Mouse (Mus musculus) neural tube, embryonic 12.5 days (tissue): ENCODE results near the gene Cep78. TPM values are rescaled to one million over a fixed set of nuclear protein-coding genes. Genes with fewer than 3 reads are reported as not detected.

ENCODE experiments used
- ATAC-seq: fragments of 200-750 bp; cut with Nextera tagmentation; 2 replicates; pipeline ENCODE4 v1.8.0; 2017; ENCODE audit warnings: low read depth, mild to moderate bottlenecking, moderate TSS enrichment, moderate library complexity; ENCODE audit not compliant: low FRiP score
- H3K27ac ChIP-seq: fragments of 300-500 bp; sonication (generic); 2 replicates; pipeline ENCODE4 v1.5.1; 2016
- H3K27me3 ChIP-seq: fragments of 300-500 bp; sonication (generic); replicated peaks from 2 replicates; pipeline ENCODE4 v1.6.1; 2016; ENCODE audit warnings: mild to moderate bottlenecking
- H3K36me3 ChIP-seq: fragments of 300-500 bp; sonication (generic); 2 replicates; pipeline ENCODE4 v1.6.1; 2016; ENCODE audit warnings: mild to moderate bottlenecking
- H3K4me1 ChIP-seq: fragments of 300-500 bp; sonication (generic); 2 replicates; pipeline ENCODE4 v1.6.1; 2016
- H3K4me2 ChIP-seq: fragments of 300-500 bp; sonication (generic); replicated peaks from 2 replicates; pipeline ENCODE4 v1.6.1; 2016; ENCODE audit warnings: mild to moderate bottlenecking
- H3K4me3 ChIP-seq: fragments of 300-500 bp; sonication (generic); 2 replicates; pipeline ENCODE4 v1.5.1; 2016
- H3K9ac ChIP-seq: fragments of 300-500 bp; sonication (generic); 2 replicates; pipeline ENCODE4 v1.6.1; 2016; ENCODE audit warnings: mild to moderate bottlenecking
- H3K9me3 ChIP-seq: fragments of 300-500 bp; sonication (generic); 2 replicates; pipeline ENCODE4 v1.6.1; 2016; ENCODE audit warnings: mild to moderate bottlenecking
- WGBS: fragments of 180-500 bp; shearing (Covaris S2); methylation state at CpG from one replicate; pipeline ENCODE4 v1.1.7; 2016; 5-methylcytosine and 5-hydroxymethylcytosine counted together
- polyA plus RNA-seq: library from polyadenylated mRNA; unstranded; fragments of >200 nt; fragmentation: Nextera tagmentation; extraction: Ambion mirVana; gene quantifications from 2 replicates; pipeline ENCODE4 v1.2.1, GENCODE M21; 2016

Cep78 gene
- polyA plus RNA-seq, 1 experiment from 2014 or later, result 53.5 TPM

DNA sequence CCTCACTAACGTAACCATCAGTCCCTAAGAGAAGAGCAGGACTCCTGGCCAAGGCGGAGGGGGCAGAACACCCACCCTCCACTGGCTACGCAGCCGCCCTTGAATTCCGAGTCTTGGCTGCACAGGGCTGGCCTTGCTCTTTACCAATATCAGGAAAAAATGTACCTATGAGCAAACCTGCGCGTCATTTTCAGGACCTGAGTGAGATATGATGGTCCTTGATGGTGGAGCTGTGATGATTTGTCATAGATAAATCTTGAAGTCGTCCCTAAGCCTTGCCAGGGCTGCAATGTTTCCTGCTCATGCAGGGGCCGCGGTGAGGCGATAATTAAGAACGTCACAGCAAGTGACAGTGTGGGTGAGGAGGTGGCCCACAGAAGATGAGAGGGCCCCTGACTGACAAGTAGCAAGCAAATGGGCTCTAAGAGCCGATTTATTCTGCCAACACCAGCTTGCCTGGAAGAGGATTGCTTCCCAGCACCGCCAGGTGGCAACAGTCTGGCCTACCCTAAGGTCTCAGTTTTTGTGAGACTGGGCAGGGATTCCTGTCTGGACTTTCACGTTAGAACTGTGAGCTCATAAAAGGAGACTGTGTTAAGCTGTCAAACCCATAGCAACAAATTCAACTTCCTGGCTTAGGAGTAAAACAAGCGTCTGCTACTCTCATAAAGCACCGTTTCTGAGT is 21.6 kb downstream of the Cep78 start:
- Histone ChIP-seq H3K4me2 (no peak overlapping the region), H3K27me3 (no peaks in the 10 kb centered on the region), H3K4me1 (no peaks in the 10 kb centered on the region), H3K27ac (no peak overlapping the region), H3K36me3 (peaks cover 53% of the 10 kb centered on the region), H3K9me3 (no peaks in the 10 kb centered on the region), H3K4me3 (no peak overlapping the region), H3K9ac (no peak overlapping the region)
- 89% methylated on average over 17 of the region's 17 CpGs for WGBS
- ATAC-seq, result no peak

- H3K4me2 ChIP-seq, result no peak overlapping the region
- WGBS, result 92% methylated on average over 13 of the region's 13 CpGs
- H3K36me3 ChIP-seq, result peaks cover 48% of the 10 kb centered on the region
- no peak overlapping the region for H3K9ac ChIP-seq
- no peaks in the 10 kb centered on the region for H3K27me3 ChIP-seq
- no peaks in the 10 kb centered on the region for H3K4me1 ChIP-seq
- no peaks in the 10 kb centered on the region for H3K9me3 ChIP-seq
- no peak for ATAC-seq
- no peak overlapping the region for H3K27ac ChIP-seq
- no peak overlapping the region for H3K4me3 ChIP-seq
Measured at GRCm38 (mm10) chr19:15962313-15962712, 22.5 kb downstream of the Cep78 start.

DNA sequence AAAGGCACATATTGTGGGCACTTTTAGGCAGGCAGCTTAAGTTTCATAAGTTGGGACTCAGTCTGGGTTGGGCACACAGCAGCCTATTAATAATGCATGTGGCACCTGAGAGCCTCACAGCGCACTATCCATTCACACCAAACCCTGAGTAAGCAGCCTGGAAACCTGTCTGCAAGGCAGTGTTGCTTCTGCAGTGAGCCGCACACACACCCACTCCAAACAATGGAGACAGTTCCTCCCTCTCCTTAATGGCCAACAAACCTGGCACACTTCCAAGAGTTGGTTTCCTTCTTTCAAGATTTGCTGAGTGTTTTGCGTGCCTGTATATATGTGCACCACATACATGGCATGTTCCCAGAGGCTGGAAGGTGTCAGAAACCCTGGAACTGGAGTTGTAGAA is 34.6 kb downstream of the Cep78 start:
- H3K4me3 ChIP-seq, result no peak overlapping the region
- H3K4me2 ChIP-seq, result no peak overlapping the region
- no peak overlapping the region for H3K9ac ChIP-seq
- peaks cover 7% of the 10 kb centered on the region for H3K36me3 ChIP-seq
- no peak for ATAC-seq
- WGBS, result 76% methylated on average over 3 of the region's 3 CpGs
- no peaks in the 10 kb centered on the region for H3K27me3 ChIP-seq
- H3K9me3 ChIP-seq, result 0 out of 2 replicates have a peak, but pooled peaks cover 3% of the 10 kb centered on the region
- no peaks in the 10 kb centered on the region for H3K4me1 ChIP-seq
- no peak overlapping the region for H3K27ac ChIP-seq

GRCm38 (mm10) chr19:15948867-15949266 is 35.9 kb downstream of the Cep78 start:
- H3K9ac ChIP-seq, result no peak overlapping the region
- no peak for ATAC-seq
- no peaks in the 10 kb centered on the region for H3K4me1 ChIP-seq
- H3K4me2 ChIP-seq, result no peak overlapping the region
- no peak overlapping the region for H3K4me3 ChIP-seq
- no peaks in the 10 kb centered on the region for H3K27me3 ChIP-seq
- H3K27ac ChIP-seq, result no peak overlapping the region
- 82% methylated on average over 1 of the region's 1 CpGs for WGBS
- H3K9me3 ChIP-seq, result no peaks in the 10 kb centered on the region
- H3K36me3 ChIP-seq, result no peaks in the 10 kb centered on the region; the same call in 1 of the 2 replicates

DNA sequence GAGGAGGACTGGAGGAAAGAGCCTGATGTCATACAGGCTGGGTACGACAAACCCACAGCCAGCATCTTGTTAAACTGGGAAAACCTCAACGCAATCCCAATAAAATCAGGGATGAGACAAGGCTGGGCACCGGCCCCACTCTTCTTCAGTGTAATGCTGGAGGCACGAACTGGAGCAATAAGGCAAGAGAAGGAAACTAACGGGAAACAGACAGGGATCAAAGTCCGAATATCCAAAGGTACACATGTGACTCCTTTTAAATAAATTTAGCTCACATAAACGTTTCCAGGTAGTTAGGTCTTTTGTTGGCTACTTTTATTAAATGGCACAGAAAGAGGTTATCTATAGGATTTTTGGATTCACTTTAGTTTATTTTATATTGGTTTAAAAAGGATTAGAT is 36.4 kb downstream of the Cep78 start:
- H3K9me3 ChIP-seq, result no peaks in the 10 kb centered on the region
- H3K27me3 ChIP-seq, result no peaks in the 10 kb centered on the region
- no peaks in the 10 kb centered on the region for H3K4me1 ChIP-seq
- no peak overlapping the region for H3K27ac ChIP-seq
- no peak overlapping the region for H3K4me3 ChIP-seq
- H3K4me2 ChIP-seq, result no peak overlapping the region
- H3K9ac ChIP-seq, result no peak overlapping the region
- WGBS, result 91% methylated on average over 7 of the region's 7 CpGs
- ATAC-seq, result no peak
- H3K36me3 ChIP-seq, result no peaks in the 10 kb centered on the region; the same call in 1 of the 2 replicates

DNA sequence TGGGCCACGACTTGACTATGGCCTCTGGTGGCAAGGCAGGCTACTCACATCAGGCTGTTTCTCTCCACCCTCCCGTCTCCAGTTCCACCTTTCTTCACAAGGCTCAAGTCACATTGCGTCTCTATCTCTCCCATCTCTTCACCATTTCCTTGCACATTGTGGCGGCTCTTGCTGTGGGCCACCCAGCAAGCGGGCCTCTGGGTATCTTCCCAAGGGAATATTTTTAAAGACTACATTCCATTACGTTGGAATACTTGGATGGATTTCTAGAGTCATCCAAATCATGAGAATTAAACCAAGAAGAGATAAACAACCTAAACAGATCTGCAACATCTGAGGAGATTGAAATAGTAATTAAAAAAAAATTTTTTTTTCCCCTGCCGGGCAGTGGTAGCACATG is 37.6 kb downstream of the Cep78 start, which contains the start of gene Psat1:
Psat1 (minus strand) TSS at position 101 of the 400 bp plus-strand sequence.
- Histone ChIP-seq H3K27ac (no peak within 1 kb of the TSS), H3K4me1 (0 out of 2 replicates have a peak, but pooled peaks cover 3% of the 10 kb centered on the region), H3K4me3 (no peak within 1 kb of the TSS), H3K9ac (no peak within 1 kb of the TSS), H3K4me2 (no peak within 1 kb of the TSS), H3K27me3 (no peaks in the 10 kb centered on the region), H3K36me3 (no peaks in the 10 kb centered on the region), H3K9me3 (no peaks in the 10 kb centered on the region)
- ATAC-seq, result no peak
- 95% methylated on average over 7 of the region's 7 CpGs for WGBS

DNA sequence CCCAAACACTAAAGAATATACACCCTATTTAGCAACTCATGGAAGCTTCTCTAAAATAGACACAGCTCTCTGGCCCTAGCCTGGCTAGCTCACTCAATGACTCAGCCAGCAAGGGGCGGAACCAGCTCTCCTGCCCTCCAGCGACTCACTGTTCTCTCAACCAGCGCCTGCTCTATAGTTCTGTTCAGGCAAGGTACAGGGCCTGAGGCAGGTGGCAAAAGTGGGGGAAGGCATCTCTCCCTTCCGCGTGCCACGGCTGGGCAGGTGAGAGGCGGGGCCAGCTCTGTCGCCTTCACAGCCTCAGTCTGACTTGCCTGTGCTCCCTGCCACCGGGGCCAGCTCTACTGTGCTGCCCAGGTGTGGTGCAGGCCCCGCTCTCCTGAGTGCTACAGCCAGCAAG is 38.1 kb downstream of the Cep78 start:
- 0 out of 2 replicates have a peak, but pooled peaks cover 3% of the 10 kb centered on the region for H3K4me1 ChIP-seq
- H3K9me3 ChIP-seq, result no peaks in the 10 kb centered on the region
- no peak overlapping the region for H3K9ac ChIP-seq
- H3K4me3 ChIP-seq, result no peak overlapping the region
- WGBS, result 72% methylated on average over 10 of the region's 10 CpGs
- H3K36me3 ChIP-seq, result no peaks in the 10 kb centered on the region
- no peak for ATAC-seq
- no peaks in the 10 kb centered on the region for H3K27me3 ChIP-seq
- no peak overlapping the region for H3K27ac ChIP-seq
- no peak overlapping the region for H3K4me2 ChIP-seq

- 71% methylated on average over 7 of the region's 7 CpGs for WGBS
- Histone ChIP-seq H3K4me2 (no peak overlapping the region), H3K9ac (no peak overlapping the region), H3K4me3 (no peak overlapping the region), H3K9me3 (no peaks in the 10 kb centered on the region), H3K4me1 (0 out of 2 replicates have a peak, but pooled peaks cover 3% of the 10 kb centered on the region), H3K36me3 (no peaks in the 10 kb centered on the region), H3K27me3 (no peaks in the 10 kb centered on the region), H3K27ac (no peak overlapping the region)
- ATAC-seq, result no peak
Measured at GRCm38 (mm10) chr19:15943117-15943423, 41.7 kb downstream of the Cep78 start.

GRCm38 (mm10) chr19:15942421-15943116 is 42.2 kb downstream of the Cep78 start:
- 49% methylated on average over 11 of the region's 11 CpGs for WGBS
- Histone ChIP-seq H3K9me3 (no peaks in the 10 kb centered on the region), H3K27me3 (no peaks in the 10 kb centered on the region), H3K9ac (no peak overlapping the region), H3K4me2 (no peak overlapping the region), H3K27ac (no peak overlapping the region), H3K4me1 (0 out of 2 replicates have a peak, but pooled peaks cover 3% of the 10 kb centered on the region), H3K36me3 (no peaks in the 10 kb centered on the region), H3K4me3 (no peak overlapping the region)
- no peak for ATAC-seq

GRCm38 (mm10) chr19:15941399-15941798 is 43.4 kb downstream of the Cep78 start:
- H3K4me3 ChIP-seq, result no peak overlapping the region
- no peak overlapping the region for H3K27ac ChIP-seq
- no peak overlapping the region for H3K9ac ChIP-seq
- no peaks in the 10 kb centered on the region for H3K9me3 ChIP-seq
- H3K4me1 ChIP-seq, result 0 out of 2 replicates have a peak, but pooled peaks cover 3% of the 10 kb centered on the region
- no peaks in the 10 kb centered on the region for H3K36me3 ChIP-seq
- 82% methylated on average over 8 of the region's 8 CpGs for WGBS
- H3K4me2 ChIP-seq, result no peak overlapping the region
- ATAC-seq, result no peak
- no peaks in the 10 kb centered on the region for H3K27me3 ChIP-seq

DNA sequence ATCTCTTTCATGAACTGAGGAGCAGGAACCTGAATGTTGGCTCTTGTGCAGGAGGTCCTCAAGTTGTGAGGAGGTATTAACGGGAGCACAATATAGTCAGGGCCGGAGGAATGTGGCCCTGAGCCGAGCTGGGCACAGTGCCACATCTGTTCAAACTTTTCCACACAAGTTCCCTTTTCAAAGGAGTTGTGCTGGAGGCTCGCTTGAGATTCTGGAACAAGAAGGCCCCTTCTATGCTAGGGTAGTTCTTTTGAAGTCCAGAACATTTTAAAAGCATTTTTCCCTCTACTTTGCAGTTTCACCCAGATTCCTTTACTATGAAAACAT is 59.1 kb downstream of the Cep78 start:
- Histone ChIP-seq H3K4me1 (peaks cover 15% of the 10 kb centered on the region), H3K4me3 (peak overlapping the region; percentile 62; the same call in 1 of the 2 replicates), H3K27me3 (no peaks in the 10 kb centered on the region), H3K9me3 (no peaks in the 10 kb centered on the region), H3K36me3 (no peaks in the 10 kb centered on the region), H3K4me2 (peak overlapping the region; percentile 86), H3K27ac (0 out of 2 replicates have a peak overlapping the region, but pooled peaks have one; percentile 50), H3K9ac (no peak overlapping the region)
- ATAC-seq, result peak; percentile 31
- 18% methylated on average over 4 of the region's 4 CpGs for WGBS

GRCm38 (mm10) chr19:15924866-15925718 is 59.7 kb downstream of the Cep78 start:
- H3K27ac ChIP-seq, result peak overlapping the region; percentile 68; the same call in 1 of the 2 replicates
- no peaks in the 10 kb centered on the region for H3K9me3 ChIP-seq
- 2% methylated on average over 43 of the region's 43 CpGs for WGBS
- H3K9ac ChIP-seq, result peak overlapping the region; percentile 68
- H3K4me3 ChIP-seq, result peak overlapping the region; percentile 62
- ATAC-seq, result peak; percentile 99
- peaks cover 15% of the 10 kb centered on the region for H3K4me1 ChIP-seq
- H3K36me3 ChIP-seq, result no peaks in the 10 kb centered on the region
- peak overlapping the region; percentile 86 for H3K4me2 ChIP-seq
- no peaks in the 10 kb centered on the region for H3K27me3 ChIP-seq
